Mouse (Mus musculus): Measurements from ENCODE around the gene Sh3bp5.

Gene Sh3bp5

GRCm38 (mm10) chr14:31433851-31434360 lies 2.0 kb downstream of the Sh3bp5 start:
- DNase-seq (ENCODE audit: low spot score in 2 of 2): no peak

- DNase-seq (ENCODE audit: low spot score in 2 of 2): no peak
These were observed 2.8 kb downstream of the Sh3bp5 start for GRCm38 (mm10) chr14:31433126-31433525.

- DNase-seq (ENCODE audit: low spot score in 2 of 2): no peak
These were observed 3.5 kb downstream of the Sh3bp5 start for GRCm38 (mm10) chr14:31432424-31432823.

- no peak for DNase-seq (ENCODE audit: low spot score in 2 of 2)
These were observed 4.0 kb downstream of the Sh3bp5 start for GRCm38 (mm10) chr14:31431789-31432330.

- no peak for DNase-seq (ENCODE audit: low spot score in 2 of 2)
These were observed 6.9 kb downstream of the Sh3bp5 start for GRCm38 (mm10) chr14:31429004-31429395.

- no peak for DNase-seq (ENCODE audit: low spot score in 2 of 2)
These were observed 7.5 kb downstream of the Sh3bp5 start for GRCm38 (mm10) chr14:31428211-31429003.

GRCm38 (mm10) chr14:31422961-31423791 lies 12.7 kb downstream of the Sh3bp5 start:
- no peak for DNase-seq (ENCODE audit: low spot score in 2 of 2)

- no peak for DNase-seq (ENCODE audit: low spot score in 2 of 2)
These were observed 13.5 kb downstream of the Sh3bp5 start for GRCm38 (mm10) chr14:31422395-31422794.

- no peak for DNase-seq (ENCODE audit: low spot score in 2 of 2)
These were observed 14.2 kb downstream of the Sh3bp5 start for GRCm38 (mm10) chr14:31421509-31422295.

GRCm38 (mm10) chr14:31420985-31421384 lies 14.9 kb downstream of the Sh3bp5 start:
- no peak for DNase-seq (ENCODE audit: low spot score in 2 of 2)

- no peak for DNase-seq (ENCODE audit: low spot score in 2 of 2)
These were observed 15.3 kb downstream of the Sh3bp5 start for GRCm38 (mm10) chr14:31420562-31420961.

- no peak for DNase-seq (ENCODE audit: low spot score in 2 of 2)
These were observed 15.7 kb downstream of the Sh3bp5 start for GRCm38 (mm10) chr14:31420135-31420534.

- no peak for DNase-seq (ENCODE audit: low spot score in 2 of 2)
These were observed 16.6 kb downstream of the Sh3bp5 start for GRCm38 (mm10) chr14:31419279-31419678.

GRCm38 (mm10) chr14:31416835-31417549 lies 18.9 kb downstream of the Sh3bp5 start:
- DNase-seq (ENCODE audit: low spot score in 2 of 2): no peak

- DNase-seq (ENCODE audit: low spot score in 2 of 2): no peak
These were observed 19.5 kb downstream of the Sh3bp5 start for GRCm38 (mm10) chr14:31416411-31416810.

GRCm38 (mm10) chr14:31414967-31415376 lies 20.9 kb downstream of the Sh3bp5 start:
- DNase-seq (ENCODE audit: low spot score in 2 of 2): no peak

GRCm38 (mm10) chr14:31414235-31414966 lies 21.5 kb downstream of the Sh3bp5 start:
- no peak for DNase-seq (ENCODE audit: low spot score in 2 of 2)

- DNase-seq (ENCODE audit: low spot score in 2 of 2): no peak
These were observed 22.3 kb downstream of the Sh3bp5 start for GRCm38 (mm10) chr14:31413475-31414086.

- no peak for DNase-seq (ENCODE audit: low spot score in 2 of 2)
These were observed 23.2 kb downstream of the Sh3bp5 start for GRCm38 (mm10) chr14:31412651-31413056.

- DNase-seq (ENCODE audit: low spot score in 2 of 2): no peak
These were observed 25.1 kb downstream of the Sh3bp5 start for GRCm38 (mm10) chr14:31410737-31411136.

Measured in thymus, postnatal 10 days (tissue).